Mouse (Mus musculus) limb, embryonic 13.5 days (tissue): Measurements from ENCODE around the gene Gck. TPM values are rescaled to one million over a fixed set of nuclear protein-coding genes. Genes with fewer than 3 reads are reported as not detected.

Experiments
- ATAC-seq: fragments of 200-750 bp; cut with Nextera tagmentation; 2 replicates; pipeline ENCODE4 v1.8.0; 2017; ENCODE audit warnings: low read depth, moderate number of reproducible peaks, moderate TSS enrichment; ENCODE audit not compliant: low FRiP score
- H3K27ac ChIP-seq: fragments of 300-500 bp; sonication (generic); 2 replicates; pipeline ENCODE4 v1.5.1; 2015; ENCODE audit warnings: inconsistent platforms, mild to moderate bottlenecking, moderate library complexity
- H3K27me3 ChIP-seq: fragments of 300-500 bp; sonication (generic); 2 replicates; pipeline ENCODE4 v1.6.1; 2015; ENCODE audit warnings: mild to moderate bottlenecking, inconsistent platforms
- H3K36me3 ChIP-seq: fragments of 300-500 bp; sonication (generic); 2 replicates; pipeline ENCODE4 v1.6.1; 2015; ENCODE audit warnings: inconsistent platforms, mild to moderate bottlenecking, moderate library complexity
- H3K4me1 ChIP-seq: fragments of 300-500 bp; sonication (generic); 2 replicates; pipeline ENCODE4 v1.6.1; 2015; ENCODE audit warnings: inconsistent platforms
- H3K4me2 ChIP-seq: fragments of 300-500 bp; sonication (generic); replicated peaks from 2 replicates; pipeline ENCODE4 v1.6.1; 2015; ENCODE audit warnings: inconsistent platforms, mild to moderate bottlenecking, moderate library complexity
- H3K4me3 ChIP-seq: fragments of 300-500 bp; sonication (generic); 2 replicates; pipeline ENCODE4 v1.5.1; 2015; ENCODE audit warnings: moderate library complexity, mild to moderate bottlenecking, inconsistent platforms
- H3K9ac ChIP-seq: fragments of 300-500 bp; sonication (generic); 2 replicates; pipeline ENCODE4 v1.6.1; 2015; ENCODE audit warnings: mild to moderate bottlenecking, inconsistent platforms
- H3K9me3 ChIP-seq: fragments of 300-500 bp; sonication (generic); 2 replicates; pipeline ENCODE4 v1.6.1; 2016; ENCODE audit warnings: inconsistent platforms
- WGBS: fragments of 180-500 bp; shearing (Covaris S2); methylation state at CpG from one replicate; pipeline ENCODE4 v1.1.7; 2015; 5-methylcytosine and 5-hydroxymethylcytosine counted together
- polyA plus RNA-seq: library from polyadenylated mRNA; unstranded; fragments of >200 nt; fragmentation: Nextera tagmentation; extraction: Ambion mirVana; gene quantifications from 2 replicates; pipeline ENCODE4 v1.2.1, GENCODE M21; 2015

The Gck gene
- 1.5 and 2.8 TPM in 2 replicates for polyA plus RNA-seq

GRCm38 (mm10) chr11:5949586-5950352, at the start of gene Gck:
Gck (minus strand) TSS chr11:5950081.
- Histone ChIP-seq H3K9me3 (no peaks in the 10 kb centered on the region), H3K9ac (no peak within 1 kb of the TSS), H3K4me3 (no peak within 1 kb of the TSS), H3K36me3 (no peaks in the 10 kb centered on the region), H3K27ac (peak within 1 kb of the TSS; percentile 23; the same call in 1 of the 2 replicates), H3K27me3 (no peaks in the 10 kb centered on the region), H3K4me2 (no peak within 1 kb of the TSS), H3K4me1 (peaks cover 17% of the 10 kb centered on the region)
- no peak for ATAC-seq
- WGBS, result 67% methylated on average over 8 of the region's 8 CpGs

- ATAC-seq, result no peak
- Histone ChIP-seq H3K4me1 (peaks cover 30% of the 10 kb centered on the region), H3K36me3 (no peaks in the 10 kb centered on the region), H3K9ac (no peak overlapping the region), H3K4me3 (no peak overlapping the region), H3K9me3 (no peaks in the 10 kb centered on the region), H3K27ac (no peak overlapping the region), H3K4me2 (no peak overlapping the region), H3K27me3 (0 out of 2 replicates have a peak, but pooled peaks cover 3% of the 10 kb centered on the region)
- WGBS, result 98% methylated on average over 2 of the region's 2 CpGs
These were observed 48.6 kb upstream of the Gck start for GRCm38 (mm10) chr11:5998472-5998871.

GRCm38 (mm10) chr11:5995989-5996388, 46.1 kb upstream of the Gck start:
- no peak overlapping the region for H3K4me2 ChIP-seq
- WGBS, result 21% methylated on average over 8 of the region's 8 CpGs
- no peak overlapping the region for H3K27ac ChIP-seq
- no peaks in the 10 kb centered on the region for H3K9me3 ChIP-seq
- ATAC-seq, result no peak
- H3K27me3 ChIP-seq, result 0 out of 2 replicates have a peak, but pooled peaks cover 3% of the 10 kb centered on the region
- H3K4me1 ChIP-seq, result peaks cover 17% of the 10 kb centered on the region
- H3K9ac ChIP-seq, result no peak overlapping the region
- H3K4me3 ChIP-seq, result no peak overlapping the region
- H3K36me3 ChIP-seq, result no peaks in the 10 kb centered on the region

GRCm38 (mm10) chr11:5994880-5995279, 45.0 kb upstream of the Gck start:
- Histone ChIP-seq H3K9ac (no peak overlapping the region), H3K4me3 (no peak overlapping the region), H3K36me3 (no peaks in the 10 kb centered on the region), H3K27me3 (0 out of 2 replicates have a peak, but pooled peaks cover 3% of the 10 kb centered on the region), H3K4me1 (peaks cover 6% of the 10 kb centered on the region), H3K4me2 (no peak overlapping the region), H3K9me3 (no peaks in the 10 kb centered on the region), H3K27ac (no peak overlapping the region)
- 72% methylated on average over 3 of the region's 3 CpGs for WGBS
- ATAC-seq, result no peak

- ATAC-seq, result no peak
- 93% methylated on average over 5 of the region's 5 CpGs for WGBS
- Histone ChIP-seq H3K36me3 (no peaks in the 10 kb centered on the region), H3K9me3 (no peaks in the 10 kb centered on the region), H3K4me3 (no peak overlapping the region), H3K27ac (no peak overlapping the region), H3K4me1 (no peaks in the 10 kb centered on the region), H3K9ac (no peak overlapping the region), H3K4me2 (no peak overlapping the region), H3K27me3 (0 out of 2 replicates have a peak, but pooled peaks cover 3% of the 10 kb centered on the region)
These were observed 44.3 kb upstream of the Gck start for GRCm38 (mm10) chr11:5994212-5994611.

- Histone ChIP-seq H3K27ac (no peak overlapping the region), H3K4me1 (no peaks in the 10 kb centered on the region), H3K9me3 (no peaks in the 10 kb centered on the region), H3K27me3 (0 out of 2 replicates have a peak, but pooled peaks cover 3% of the 10 kb centered on the region), H3K4me2 (no peak overlapping the region), H3K4me3 (no peak overlapping the region), H3K9ac (no peak overlapping the region), H3K36me3 (no peaks in the 10 kb centered on the region)
- no peak for ATAC-seq
- 35% methylated on average over 4 of the region's 4 CpGs for WGBS
These were observed 41.0 kb upstream of the Gck start for GRCm38 (mm10) chr11:5990910-5991309.

GRCm38 (mm10) chr11:5989954-5990593, 40.2 kb upstream of the Gck start:
- Histone ChIP-seq H3K4me1 (no peaks in the 10 kb centered on the region), H3K27me3 (0 out of 2 replicates have a peak, but pooled peaks cover 3% of the 10 kb centered on the region), H3K9me3 (no peaks in the 10 kb centered on the region), H3K9ac (no peak overlapping the region), H3K4me3 (no peak overlapping the region), H3K36me3 (no peaks in the 10 kb centered on the region), H3K4me2 (no peak overlapping the region), H3K27ac (no peak overlapping the region)
- WGBS, result 86% methylated on average over 16 of the region's 16 CpGs
- ATAC-seq, result no peak

- no peak for ATAC-seq
- Histone ChIP-seq H3K27me3 (no peaks in the 10 kb centered on the region), H3K4me2 (no peak overlapping the region), H3K4me1 (no peaks in the 10 kb centered on the region), H3K9ac (no peak overlapping the region), H3K36me3 (no peaks in the 10 kb centered on the region), H3K4me3 (no peak overlapping the region), H3K9me3 (no peaks in the 10 kb centered on the region), H3K27ac (no peak overlapping the region)
- WGBS, result 78% methylated on average over 10 of the region's 10 CpGs
These were observed 38.2 kb upstream of the Gck start for GRCm38 (mm10) chr11:5988126-5988525.

- 85% methylated on average over 5 of the region's 5 CpGs for WGBS
- H3K4me1 ChIP-seq, result no peaks in the 10 kb centered on the region
- ATAC-seq, result no peak
- H3K9me3 ChIP-seq, result no peaks in the 10 kb centered on the region
- no peaks in the 10 kb centered on the region for H3K27me3 ChIP-seq
- no peak overlapping the region for H3K4me3 ChIP-seq
- H3K9ac ChIP-seq, result no peak overlapping the region
- H3K27ac ChIP-seq, result no peak overlapping the region
- H3K36me3 ChIP-seq, result no peaks in the 10 kb centered on the region
- H3K4me2 ChIP-seq, result no peak overlapping the region
These were observed 33.7 kb upstream of the Gck start for GRCm38 (mm10) chr11:5983629-5984028.

GRCm38 (mm10) chr11:5981323-5981722, 31.4 kb upstream of the Gck start:
- no peaks in the 10 kb centered on the region for H3K27me3 ChIP-seq
- H3K4me1 ChIP-seq, result 0 out of 2 replicates have a peak, but pooled peaks cover under 1% of the 10 kb centered on the region
- ATAC-seq, result no peak
- H3K36me3 ChIP-seq, result no peaks in the 10 kb centered on the region
- H3K27ac ChIP-seq, result no peak overlapping the region
- no peak overlapping the region for H3K4me3 ChIP-seq
- WGBS, result 82% methylated on average over 7 of the region's 7 CpGs
- H3K4me2 ChIP-seq, result no peak overlapping the region
- no peaks in the 10 kb centered on the region for H3K9me3 ChIP-seq
- no peak overlapping the region for H3K9ac ChIP-seq

- Histone ChIP-seq H3K4me2 (no peak overlapping the region), H3K27ac (no peak overlapping the region), H3K36me3 (no peaks in the 10 kb centered on the region), H3K4me3 (no peak overlapping the region), H3K27me3 (no peaks in the 10 kb centered on the region), H3K9ac (no peak overlapping the region), H3K4me1 (peaks cover 8% of the 10 kb centered on the region), H3K9me3 (no peaks in the 10 kb centered on the region)
- 71% methylated on average over 8 of the region's 8 CpGs for WGBS
- ATAC-seq, result no peak
These were observed 30.7 kb upstream of the Gck start for GRCm38 (mm10) chr11:5980561-5980960.

GRCm38 (mm10) chr11:5980108-5980507, 30.2 kb upstream of the Gck start:
- no peak overlapping the region for H3K27ac ChIP-seq
- H3K36me3 ChIP-seq, result no peaks in the 10 kb centered on the region
- H3K9me3 ChIP-seq, result no peaks in the 10 kb centered on the region
- no peak overlapping the region for H3K4me3 ChIP-seq
- no peak for ATAC-seq
- WGBS, result 87% methylated on average over 2 of the region's 2 CpGs
- H3K4me1 ChIP-seq, result peaks cover 10% of the 10 kb centered on the region
- H3K4me2 ChIP-seq, result no peak overlapping the region
- no peaks in the 10 kb centered on the region for H3K27me3 ChIP-seq
- H3K9ac ChIP-seq, result no peak overlapping the region
